Mouse (Mus musculus): ENCODE measurements at regions not wholly inside any gene's neighbourhood (a gene's known extent, or its start where the extent isn't known, plus 50 kb on each side); places are given as distances from the start of the nearest gene placed in this dataset.

GRCm38 (mm10) chr13:111975549-111975948 is 166.8 kb upstream of the Map3k1 start:
- ATAC-seq (ENCODE audit: poor library complexity, severe bottlenecking) = no peak

GRCm38 (mm10) chr13:111977769-111978674 is 169.2 kb upstream of the Map3k1 start:
- peak; percentile 56 for ATAC-seq (ENCODE audit: poor library complexity, severe bottlenecking)

- no peak for ATAC-seq (ENCODE audit: poor library complexity, severe bottlenecking)
Observed at GRCm38 (mm10) chr13:111978675-111979020, 169.9 kb upstream of the Map3k1 start.

DNA sequence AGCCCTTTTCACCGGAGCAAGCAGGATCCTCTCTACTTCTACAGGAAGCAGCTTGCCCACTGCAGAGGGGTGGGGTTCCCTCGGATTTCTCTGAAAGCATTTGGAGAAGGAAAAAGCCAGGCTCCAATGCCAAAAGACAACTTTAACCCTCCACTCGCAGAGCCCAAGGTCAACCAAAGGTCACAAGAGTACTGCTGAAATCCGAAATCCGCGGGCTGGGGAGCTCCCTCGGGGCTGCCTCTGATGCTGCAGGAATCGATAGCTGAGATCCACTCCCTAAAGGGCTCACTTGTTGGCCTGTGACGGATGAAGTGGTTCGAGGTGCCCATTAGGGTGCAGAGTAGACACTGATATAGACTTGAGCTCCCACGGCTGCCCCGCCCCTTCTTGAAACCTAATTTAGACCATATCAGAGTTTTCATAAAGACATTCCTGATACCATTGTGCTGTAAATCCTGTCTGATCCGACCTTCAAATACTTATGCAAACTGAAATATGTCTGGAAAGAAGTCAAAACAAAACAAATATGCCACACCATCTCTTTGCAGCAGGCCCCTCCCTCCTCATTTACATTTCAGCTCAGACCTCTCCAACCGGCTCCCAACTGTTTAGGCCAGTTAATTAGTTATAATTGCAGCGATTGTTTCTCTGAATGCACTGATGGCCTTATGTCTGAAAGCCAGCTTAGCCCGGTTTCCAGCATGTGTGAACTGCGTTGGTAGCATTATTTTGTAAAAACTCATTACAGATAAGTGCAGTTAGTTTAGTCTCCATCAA is 170.8 kb upstream of the Map3k1 start:
- ATAC-seq (ENCODE audit: poor library complexity, severe bottlenecking) = no peak

GRCm38 (mm10) chr13:111980205-111980595 is 171.4 kb upstream of the Map3k1 start:
- ATAC-seq (ENCODE audit: poor library complexity, severe bottlenecking) = peak; percentile 73

GRCm38 (mm10) chr13:111981103-111981502 is 172.3 kb upstream of the Map3k1 start:
- no peak for ATAC-seq (ENCODE audit: poor library complexity, severe bottlenecking)

- ATAC-seq (ENCODE audit: poor library complexity, severe bottlenecking) = no peak
Observed at GRCm38 (mm10) chr13:111982796-111983460, 174.1 kb upstream of the Map3k1 start.

GRCm38 (mm10) chr13:111984081-111984574 is 175.3 kb upstream of the Map3k1 start:
- peak; percentile 59 for ATAC-seq (ENCODE audit: poor library complexity, severe bottlenecking)

GRCm38 (mm10) chr13:111985406-111985805 is 176.6 kb upstream of the Map3k1 start:
- no peak for ATAC-seq (ENCODE audit: poor library complexity, severe bottlenecking)

DNA sequence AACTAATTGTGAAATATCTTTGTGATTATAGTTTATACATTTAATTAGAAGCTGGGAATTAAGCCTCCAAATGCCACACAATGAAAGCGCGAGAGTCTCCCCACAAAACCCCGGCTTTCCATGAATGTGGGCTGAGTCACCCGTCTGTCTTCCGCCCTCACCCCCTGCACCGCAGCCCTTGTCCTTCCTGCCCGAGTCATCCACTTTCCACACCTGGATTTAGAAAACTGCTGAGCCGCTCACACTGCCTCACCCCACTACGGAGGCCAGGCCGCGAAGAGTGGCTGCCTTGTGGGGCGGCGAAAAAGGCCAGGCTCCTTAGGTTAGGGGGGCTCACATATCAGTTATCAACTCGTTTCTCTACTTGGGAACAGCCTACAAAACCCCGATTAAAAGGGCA is 177.9 kb upstream of the Map3k1 start:
- no peak for ATAC-seq (ENCODE audit: poor library complexity, severe bottlenecking)

- ATAC-seq (ENCODE audit: poor library complexity, severe bottlenecking) = no peak
Observed at GRCm38 (mm10) chr13:111987420-111987819, 178.6 kb upstream of the Map3k1 start.

GRCm38 (mm10) chr13:111990913-111991534 is 182.2 kb upstream of the Map3k1 start:
- ATAC-seq (ENCODE audit: poor library complexity, severe bottlenecking) = no peak

- ATAC-seq (ENCODE audit: poor library complexity, severe bottlenecking) = no peak; the same call in 1 of the 2 replicates
Observed at GRCm38 (mm10) chr13:111992075-111992847, 183.5 kb upstream of the Map3k1 start.

- ATAC-seq (ENCODE audit: poor library complexity, severe bottlenecking) = no peak
Observed at GRCm38 (mm10) chr13:111994862-111995490, 186.2 kb upstream of the Map3k1 start.

GRCm38 (mm10) chr13:111995716-111996115 is 186.9 kb upstream of the Map3k1 start:
- ATAC-seq (ENCODE audit: poor library complexity, severe bottlenecking) = no peak

DNA sequence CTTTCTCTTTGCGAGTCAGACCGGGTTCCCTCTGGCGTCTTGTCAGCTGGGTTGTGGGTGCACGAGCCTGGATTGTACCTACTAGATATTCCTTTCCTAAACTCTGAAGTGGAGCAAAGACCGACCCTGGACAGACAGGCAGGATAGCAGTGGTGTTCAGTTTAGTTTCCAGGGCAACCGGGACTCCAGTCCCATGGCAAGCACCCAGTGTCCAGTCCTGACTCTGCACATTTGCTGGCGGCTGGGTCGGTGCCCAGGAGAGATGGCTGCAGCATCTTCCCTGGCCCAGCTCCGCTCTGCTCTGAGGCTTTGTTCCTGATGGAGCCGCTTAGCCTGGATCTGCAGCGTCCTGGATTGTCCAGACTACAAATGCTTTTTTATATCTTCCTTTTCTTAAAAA is 188.1 kb upstream of the Map3k1 start:
- ATAC-seq (ENCODE audit: poor library complexity, severe bottlenecking) = no peak

DNA sequence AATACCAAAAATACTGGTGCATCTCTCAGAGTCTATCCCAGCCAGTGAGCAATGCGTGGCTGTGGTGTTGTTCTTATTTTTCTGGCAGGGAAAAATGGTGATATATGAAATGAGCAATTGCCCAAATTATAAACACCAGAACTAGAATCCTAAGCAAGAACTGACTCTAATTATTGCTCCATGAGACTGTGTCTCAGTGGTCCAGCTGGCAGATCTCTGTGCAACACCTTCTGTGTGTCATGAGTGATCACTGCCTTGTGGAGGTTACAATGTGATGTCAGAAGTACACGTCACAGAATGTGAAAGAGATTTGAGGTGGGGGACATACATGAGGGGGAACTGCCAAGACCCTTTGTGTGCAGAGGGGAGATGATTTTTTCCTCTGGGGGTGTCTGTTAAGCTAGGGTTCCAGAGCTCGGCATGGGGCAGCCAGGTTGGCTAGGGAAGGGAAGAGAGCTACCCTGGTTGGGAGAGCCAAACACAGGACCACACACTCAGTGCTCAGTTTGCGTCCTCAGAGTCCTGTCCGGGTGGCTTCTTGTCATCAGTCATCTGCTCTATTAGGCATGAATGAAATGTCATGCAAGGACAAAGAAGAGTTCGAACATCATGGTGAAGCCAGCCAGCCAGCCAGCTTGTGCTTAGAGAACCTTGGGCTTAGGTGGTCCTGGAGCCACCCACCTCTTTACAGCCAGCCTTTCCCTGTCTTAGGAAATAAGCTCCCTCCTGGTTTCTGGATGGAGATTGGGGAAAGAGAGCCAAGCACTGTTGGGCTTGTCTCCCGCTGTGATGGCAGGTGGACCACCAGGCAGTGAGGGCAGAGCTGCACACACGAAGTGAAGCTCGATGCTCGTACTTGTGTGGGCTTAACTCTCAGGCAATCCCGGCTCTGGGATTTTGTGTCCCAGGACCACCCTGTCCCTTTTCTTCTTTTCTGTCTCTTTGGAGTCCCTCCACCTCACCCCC is 189.5 kb upstream of the Map3k1 start:
- no peak for ATAC-seq (ENCODE audit: poor library complexity, severe bottlenecking)

DNA sequence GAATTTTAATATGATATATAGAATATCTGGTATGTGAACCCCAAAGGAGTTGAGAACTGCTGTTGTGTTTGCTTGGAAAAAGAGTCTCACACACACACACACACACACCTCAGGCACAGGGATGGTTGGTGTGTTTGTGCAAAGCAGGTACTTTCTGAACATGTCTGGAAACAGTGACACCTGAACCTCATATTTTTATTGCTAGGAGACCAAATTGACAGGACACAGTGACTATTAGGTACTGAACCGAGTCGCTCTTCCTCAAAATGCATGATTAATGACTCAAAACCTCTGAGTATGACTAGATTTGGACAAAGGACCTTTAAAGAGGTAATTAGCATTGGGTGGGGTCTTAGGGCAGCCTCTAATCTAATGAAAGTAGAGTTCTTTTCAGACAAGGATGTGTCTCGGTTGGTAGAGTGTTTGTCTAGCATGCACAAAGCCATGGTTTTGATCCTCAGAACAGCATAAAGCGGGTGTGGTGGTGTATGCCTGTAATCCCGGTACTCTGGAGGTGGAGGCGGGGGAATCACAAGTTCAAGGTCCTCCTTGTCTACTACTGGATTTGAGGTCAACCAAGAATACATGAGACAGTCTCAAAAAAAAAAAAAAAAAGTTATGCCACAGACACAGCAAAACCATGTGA is 191.0 kb upstream of the Map3k1 start:
- no peak for ATAC-seq (ENCODE audit: poor library complexity, severe bottlenecking)

Data from megakaryocyte, adult 5-6 weeks (primary cell).